Mouse (Mus musculus): ENCODE data around the gene Wdr74.

GRCm38 (mm10) chr19:8722021-8722420 lies 13.6 kb upstream of the Wdr74 start:
- TF ChIP-seq CTCF (IDR thresholded peaks at IDR 0.05; ENCODE audit: borderline replicate concordance, extremely low read depth, insufficient read depth, insufficient read length): no peak
- TF ChIP-seq POLR2A (IDR thresholded peaks at IDR 0.05; ENCODE audit: borderline replicate concordance, extremely low read depth, insufficient read depth, insufficient read length, poor library complexity, severe bottlenecking): no peak
